Mouse (Mus musculus): ENCODE results near the gene Ostc.

The Ostc gene

GRCm38 (mm10) chr3:130710103-130710502, 859 bp upstream of the Ostc start:
- no peak for DNase-seq (ENCODE audit: low read depth, low spot score)

- DNase-seq (ENCODE audit: low read depth, low spot score), result no peak
These were observed 715 bp downstream of the Ostc start for GRCm38 (mm10) chr3:130708529-130708928.

GRCm38 (mm10) chr3:130702289-130702688, 7.0 kb downstream of the Ostc start:
- DNase-seq (ENCODE audit: low read depth, low spot score), result no peak

- DNase-seq (ENCODE audit: low read depth, low spot score), result no peak
These were observed 11.6 kb downstream of the Ostc start for GRCm38 (mm10) chr3:130697622-130698021.

GRCm38 (mm10) chr3:130694705-130695104, 14.5 kb downstream of the Ostc start:
- no peak for DNase-seq (ENCODE audit: low read depth, low spot score)

GRCm38 (mm10) chr3:130694041-130694593, 15.1 kb downstream of the Ostc start:
- no peak for DNase-seq (ENCODE audit: low read depth, low spot score)

GRCm38 (mm10) chr3:130691596-130692170, 17.6 kb downstream of the Ostc start:
- DNase-seq (ENCODE audit: low read depth, low spot score), result no peak

- DNase-seq (ENCODE audit: low read depth, low spot score), result peak; percentile 71
These were observed 18.2 kb downstream of the Ostc start for GRCm38 (mm10) chr3:130690834-130691595.

GRCm38 (mm10) chr3:130689630-130690029, 19.6 kb downstream of the Ostc start:
- no peak for DNase-seq (ENCODE audit: low read depth, low spot score)

GRCm38 (mm10) chr3:130687051-130687450, 22.2 kb downstream of the Ostc start:
- DNase-seq (ENCODE audit: low read depth, low spot score), result no peak

GRCm38 (mm10) chr3:130685014-130685366, 24.3 kb downstream of the Ostc start:
- DNase-seq (ENCODE audit: low read depth, low spot score), result no peak

- no peak for DNase-seq (ENCODE audit: low read depth, low spot score)
These were observed 24.8 kb downstream of the Ostc start for GRCm38 (mm10) chr3:130684276-130685013.

GRCm38 (mm10) chr3:130683836-130684235, 25.4 kb downstream of the Ostc start:
- no peak for DNase-seq (ENCODE audit: low read depth, low spot score)

GRCm38 (mm10) chr3:130682183-130682582, 27.1 kb downstream of the Ostc start:
- no peak for DNase-seq (ENCODE audit: low read depth, low spot score)

GRCm38 (mm10) chr3:130681226-130681625, 28.0 kb downstream of the Ostc start:
- no peak for DNase-seq (ENCODE audit: low read depth, low spot score)

- no peak for DNase-seq (ENCODE audit: low read depth, low spot score)
These were observed 31.4 kb downstream of the Ostc start for GRCm38 (mm10) chr3:130677671-130678460.

- no peak for DNase-seq (ENCODE audit: low read depth, low spot score)
These were observed 38.0 kb downstream of the Ostc start for GRCm38 (mm10) chr3:130671291-130671690.

- no peak for DNase-seq (ENCODE audit: low read depth, low spot score)
These were observed 46.7 kb downstream of the Ostc start for GRCm38 (mm10) chr3:130662496-130662895.

- DNase-seq (ENCODE audit: low read depth, low spot score), result no peak
These were observed 48.6 kb downstream of the Ostc start for GRCm38 (mm10) chr3:130660619-130661018.

GRCm38 (mm10) chr3:130649569-130649968, 59.7 kb downstream of the Ostc start:
- no peak for DNase-seq (ENCODE audit: low read depth, low spot score)

GRCm38 (mm10) chr3:130646110-130646810, 63.0 kb downstream of the Ostc start:
- DNase-seq (ENCODE audit: low read depth, low spot score), result no peak
